Mouse (Mus musculus) adrenal gland, adult 2 months (tissue): ENCODE results near the gene Ripor3. TPM values are rescaled to one million over a fixed set of nuclear protein-coding genes. Genes with fewer than 3 reads are reported as not detected.
A peak's percentile ranks its signal among the peaks of the same experiment; 100 is the strongest.

ENCODE experiments used
- DNase-seq: peaks from one replicate; pipeline ENCODE4 v3.0.0; 2021
- polyA plus RNA-seq: library from polyadenylated mRNA; depleted of rRNA; stranded (reverse); fragments of >200 nt; gene quantifications from 2 replicates; pipeline ENCODE4 v1.2.3, GENCODE M21; 2012; rRNA removed
- total RNA-seq, 2 experiments: library from RNA; stranded (reverse); gene quantifications; 2 replicates each; pipeline ENCODE4 v1.2.3; 2021

Ripor3 gene
- total and polyA plus RNA-seq, 3 experiments: 1.7 to 3.5 (median 3.0) TPM

DNA sequence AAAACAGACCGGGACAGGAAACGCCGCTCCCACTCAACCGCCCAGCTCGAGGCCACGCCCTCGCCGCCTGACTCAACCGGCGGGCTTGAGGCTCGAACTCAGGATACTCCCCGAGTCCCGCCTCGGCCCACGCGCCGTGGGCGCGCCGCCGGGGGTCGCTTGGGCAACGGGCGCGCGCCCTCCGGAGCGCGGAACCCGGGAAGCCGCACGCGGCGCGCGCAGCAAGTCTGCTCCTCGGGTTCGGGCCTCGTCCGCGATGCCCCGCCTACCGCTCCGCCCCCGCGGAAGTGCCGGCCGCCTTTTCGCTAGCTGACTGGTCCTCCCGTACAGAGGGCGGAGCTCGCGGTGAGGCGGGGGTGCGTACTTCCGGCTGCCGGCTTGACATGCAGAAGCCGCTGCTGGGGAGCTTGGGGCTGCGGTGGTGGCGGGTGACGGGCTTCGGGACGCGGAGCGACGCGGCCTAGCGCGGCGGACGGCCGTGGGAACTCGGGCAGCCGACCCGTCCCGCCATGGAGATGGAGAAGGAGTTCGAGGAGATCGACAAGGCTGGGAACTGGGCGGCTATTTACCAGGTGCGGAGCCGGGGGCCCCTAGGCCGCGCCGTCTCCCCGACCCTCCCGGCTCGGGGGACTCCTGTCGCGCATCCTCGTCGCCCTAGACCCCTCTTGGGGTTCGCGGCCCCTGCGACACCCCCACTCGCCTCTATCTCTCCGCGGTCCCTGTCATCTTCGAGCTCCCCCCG, 78.3 kb downstream of the Ripor3 start, which contains the start of gene Ptpn1:
TSS of gene Ptpn1 (plus strand) at position 73 of the 742 bp plus-strand sequence.
- peak; percentile 98 for DNase-seq

DNA sequence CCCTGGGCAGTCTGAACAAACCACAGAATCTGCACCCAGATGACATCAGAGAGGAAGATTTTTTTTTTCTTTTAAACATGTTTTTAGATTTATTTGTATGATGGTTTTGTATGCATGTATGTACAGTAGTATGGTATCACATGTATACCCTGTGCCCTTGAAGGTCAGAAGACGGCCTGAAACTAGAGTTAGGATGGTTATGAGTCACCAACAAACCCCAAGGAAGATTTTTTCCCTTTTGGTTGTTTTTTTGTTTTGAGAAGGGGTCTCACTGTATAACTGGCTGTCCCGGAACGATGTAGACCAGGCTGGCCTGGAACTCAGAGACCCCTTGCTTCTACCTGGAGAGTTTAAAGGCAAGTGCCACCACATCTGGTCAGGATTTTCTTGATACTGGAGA, 79.4 kb downstream of the Ripor3 start:
- DNase-seq: no peak

Other genes starting within 250 kb of the Ripor3 start
- 10 to 100 TPM; 55.1 to 71.3 TPM for gene Ptpn1, start 78.6 kb downstream of the Ripor3 start, total RNA-seq
- 52.3 and 57.9 TPM in 2 replicates for gene Ptpn1, start 78.6 kb downstream of the Ripor3 start, polyA plus RNA-seq
- 1 to 10 TPM in 1 of 2 experiments, under 1 TPM in 1; 0.92 to 1.9 TPM for gene Pard6b, start 70.4 kb upstream of the Ripor3 start, total RNA-seq
- gene Pard6b, start 70.4 kb upstream of the Ripor3 start, polyA plus RNA-seq: 1.3 and 2.1 TPM in 2 replicates
- 10 to 100 TPM; 43.9 to 65.5 TPM for gene Adnp, start 196.5 kb upstream of the Ripor3 start, total RNA-seq
- 16.4 and 18.6 TPM in 2 replicates for gene Adnp, start 196.5 kb upstream of the Ripor3 start, polyA plus RNA-seq
- gene Gm20716, start 219.7 kb upstream of the Ripor3 start, total RNA-seq: 10 to 100 TPM; 26.1 to 27.0 TPM
- not detected in 2 replicates for gene Gm20716, start 219.7 kb upstream of the Ripor3 start, polyA plus RNA-seq
- gene Dpm1, start 220.0 kb upstream of the Ripor3 start, total RNA-seq: 100 to 1,000 TPM; 133 to 138 TPM
- 19.3 and 24.8 TPM in 2 replicates for gene Dpm1, start 220.0 kb upstream of the Ripor3 start, polyA plus RNA-seq
- gene Mocs3, start 220.0 kb upstream of the Ripor3 start, total RNA-seq: 10 to 100 TPM; 11.6 to 16.6 TPM
- 70.8 and 82.0 TPM in 2 replicates for gene Mocs3, start 220.0 kb upstream of the Ripor3 start, polyA plus RNA-seq